Mouse (Mus musculus): ENCODE data around the gene Acsl1. TPM values are rescaled to one million over a fixed set of nuclear protein-coding genes. Genes with fewer than 3 reads are reported as not detected.
"Not testable (repeated sequence)": the region's sequence is repeated elsewhere in the genome, so short reads cannot be mapped to it uniquely, and the experiment has no call there.

The Acsl1 gene
- total RNA-seq, 2 experiments from 2014 or later, result 846 to 852 TPM

DNA sequence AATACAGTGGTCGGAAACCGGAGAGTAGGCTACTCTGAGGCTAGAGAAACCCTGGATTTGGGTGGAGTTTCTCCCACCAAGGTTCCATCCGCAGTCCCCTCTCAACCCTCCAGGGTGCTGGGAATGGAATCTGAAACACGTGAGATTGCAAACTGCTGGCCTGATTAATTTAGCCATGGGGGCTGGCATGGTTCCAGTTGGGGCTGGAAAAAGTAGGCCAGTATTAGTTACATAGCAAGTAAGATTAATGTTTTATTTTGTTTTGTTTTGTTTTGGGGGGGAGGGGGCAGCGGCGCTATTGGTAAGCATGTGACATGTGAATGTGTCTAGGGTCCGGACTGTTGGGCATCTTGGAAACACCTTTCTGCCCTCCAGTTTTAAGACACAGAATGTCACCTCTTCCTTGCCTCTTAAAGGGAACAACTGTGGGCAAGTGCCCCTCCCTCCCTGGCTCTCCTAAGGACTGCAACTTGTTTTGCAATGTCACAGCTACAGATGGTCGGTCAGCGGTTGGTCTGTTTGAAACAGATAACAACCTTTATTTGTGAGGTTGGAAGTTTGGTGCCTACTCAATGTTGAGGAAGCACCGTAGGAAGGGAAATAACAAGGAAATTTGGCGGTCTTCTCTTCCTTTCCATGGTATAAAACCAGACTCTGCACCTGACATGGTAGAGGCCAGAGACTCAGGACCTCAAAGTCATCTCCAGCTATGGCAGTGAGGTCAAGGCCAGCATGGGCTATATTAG lies 75.8 kb downstream of the Acsl1 start:
- peak; percentile 35 to 64 for DNase-seq
- intact Hi-C loops (cut with DNase I), result loop anchor here (1.0 to 5.0 kb wide), 4 partner anchors 74 to 364 kb away; partner anchors contain the start of gene Acsl1

GRCm38 (mm10) chr8:46547245-46547644 lies 76.4 kb downstream of the Acsl1 start:
- intact Hi-C loops (cut with DNase I), result loop anchor here (1.0 to 5.0 kb wide), 4 partner anchors 75 to 365 kb away; partner anchors contain the start of gene Acsl1
- DNase-seq, result peak; percentile 33 to 61

DNA sequence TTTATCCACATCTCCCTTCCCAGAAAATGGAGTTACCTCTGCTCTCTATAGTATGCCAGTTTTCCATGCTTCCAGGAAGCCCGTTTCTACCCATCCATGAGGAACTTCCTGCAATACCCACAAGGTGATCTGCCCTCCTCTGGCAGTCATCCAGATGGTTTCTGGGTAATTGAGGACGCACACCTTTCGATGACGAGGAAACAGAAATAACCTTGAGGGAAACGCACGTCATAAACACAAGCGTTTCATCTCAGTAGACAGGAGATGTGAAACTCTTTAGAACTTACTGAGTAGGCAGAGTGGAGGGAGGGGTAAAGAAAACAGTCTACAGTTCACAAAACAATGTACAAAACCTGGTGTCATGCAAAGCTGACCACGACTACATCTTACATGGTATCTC lies 79.2 kb downstream of the Acsl1 start:
- DNase-seq, result no peak
- intact Hi-C loops (cut with DNase I), result no loop called here

DNA sequence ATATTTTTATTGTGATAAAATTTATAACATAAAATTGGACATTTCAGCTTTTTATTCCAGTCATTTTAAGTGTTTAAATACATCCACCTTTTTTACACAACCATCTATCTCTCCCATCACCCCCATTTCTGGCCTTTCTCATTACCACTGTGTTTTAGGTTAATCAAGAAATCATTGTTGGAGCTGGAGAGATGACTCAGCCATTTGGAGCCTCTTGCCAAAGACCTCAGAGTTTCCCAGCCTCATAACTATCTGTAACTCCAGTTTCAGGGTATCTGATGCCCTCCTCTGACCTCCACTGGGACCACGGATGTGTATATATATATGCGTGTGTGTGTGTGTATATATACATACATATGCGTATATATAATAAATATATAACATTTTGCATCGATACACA lies 80.2 kb downstream of the Acsl1 start:
- DNase-seq, result no peak
- intact Hi-C loops (cut with DNase I), result no loop called here

DNA sequence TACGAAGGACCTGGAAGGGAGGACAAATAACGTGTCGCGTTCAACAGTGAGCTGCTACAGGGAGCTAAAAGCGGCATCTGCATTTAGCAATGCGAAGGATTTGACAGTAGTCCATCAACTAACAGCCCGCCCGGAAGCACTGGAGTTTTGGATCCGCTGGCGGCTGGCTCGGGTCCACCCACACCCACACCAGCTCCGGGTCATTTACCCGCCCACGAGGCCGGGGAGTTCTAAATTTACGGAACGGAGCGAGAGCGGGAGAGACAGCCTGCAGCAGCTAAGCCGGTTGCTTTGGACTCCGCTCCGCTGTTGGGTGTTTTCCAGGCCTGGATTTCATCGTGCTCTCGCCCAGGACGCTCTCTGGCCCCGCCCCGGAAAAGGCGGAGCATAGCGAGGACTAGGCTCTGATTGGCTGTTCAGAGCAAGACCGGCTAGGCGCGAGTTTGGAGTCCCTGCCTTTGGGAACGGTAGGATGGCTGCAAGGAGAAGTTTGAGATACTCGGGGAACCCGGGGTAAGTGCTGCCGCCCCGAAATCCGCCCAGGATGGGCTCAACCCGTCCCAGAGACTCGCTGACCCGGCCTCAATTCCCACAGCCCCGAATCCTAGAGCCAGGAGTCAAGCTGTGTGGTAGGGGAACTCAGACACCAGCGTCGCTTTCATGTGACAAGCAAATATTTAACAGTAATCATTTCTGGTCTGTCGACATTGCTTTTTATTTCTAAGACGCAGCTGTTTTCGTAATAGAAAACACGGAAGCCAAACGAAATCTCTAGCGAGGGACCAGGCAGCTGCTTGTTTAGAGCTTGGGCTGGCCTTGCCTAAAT lies 81.0 kb downstream of the Acsl1 start, which contains the start of gene Cenpu:
Gene Cenpu, plus strand, starts transcription at position 414 of the 826 bp plus-strand sequence.
- intact Hi-C loops (cut with DNase I), result no loop called here
- peak; percentile 100 for DNase-seq

DNA sequence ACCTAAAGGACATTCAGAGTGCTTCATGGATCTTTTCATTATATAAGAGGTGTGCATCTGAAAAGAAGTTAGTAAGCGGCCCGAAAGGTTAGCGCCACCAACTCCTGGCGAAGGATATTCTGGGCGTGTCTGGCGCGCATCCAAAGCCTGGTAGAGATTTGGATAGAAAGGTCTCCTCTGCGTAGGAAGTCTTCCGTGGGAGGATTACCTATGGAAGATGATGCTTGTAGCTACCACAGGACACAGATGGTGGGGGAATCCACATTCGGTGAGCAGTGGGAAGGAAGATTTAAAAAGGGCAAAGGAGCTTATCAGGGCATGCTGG lies 81.6 kb downstream of the Acsl1 start:
- DNase-seq, result peak in 1 of 2 experiments; percentile 30

DNA sequence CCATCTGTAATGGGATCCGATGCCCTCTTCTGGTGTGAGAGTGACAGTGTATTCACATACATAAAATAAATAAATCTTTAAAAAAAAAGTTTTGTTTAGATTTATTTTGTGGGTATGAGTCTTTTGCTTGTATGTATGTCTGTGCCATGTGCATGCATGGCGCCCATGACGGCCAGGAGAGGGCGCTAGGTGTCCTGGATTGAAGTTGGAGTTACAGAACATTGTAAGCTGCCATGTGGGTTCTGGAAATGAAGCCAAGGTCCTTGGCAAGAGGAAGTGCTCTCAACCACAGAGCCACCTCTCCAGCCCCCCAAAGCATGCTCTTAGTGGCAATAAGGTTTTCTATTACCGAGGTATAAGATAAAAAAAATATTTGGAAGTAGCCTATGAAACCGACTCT lies 88.6 kb downstream of the Acsl1 start:
- peak; percentile 40 to 53 for DNase-seq
- intact Hi-C loops (cut with DNase I), result loop anchor here (5.0 kb wide), 1 partner anchor 393 kb away; no protein-coding TSS in a partner anchor

More for the DNA sequence above, 81.6 kb downstream of the Acsl1 start:
- intact Hi-C loops (cut with DNase I), result no loop called here

GRCm38 (mm10) chr8:46562333-46562732 lies 91.5 kb downstream of the Acsl1 start:
- intact Hi-C loops (cut with DNase I), result no loop called here
- no peak for DNase-seq

GRCm38 (mm10) chr8:46566914-46567529 lies 96.2 kb downstream of the Acsl1 start:
- DNase-seq, result no peak
- intact Hi-C loops (cut with DNase I), result no loop called here

DNA sequence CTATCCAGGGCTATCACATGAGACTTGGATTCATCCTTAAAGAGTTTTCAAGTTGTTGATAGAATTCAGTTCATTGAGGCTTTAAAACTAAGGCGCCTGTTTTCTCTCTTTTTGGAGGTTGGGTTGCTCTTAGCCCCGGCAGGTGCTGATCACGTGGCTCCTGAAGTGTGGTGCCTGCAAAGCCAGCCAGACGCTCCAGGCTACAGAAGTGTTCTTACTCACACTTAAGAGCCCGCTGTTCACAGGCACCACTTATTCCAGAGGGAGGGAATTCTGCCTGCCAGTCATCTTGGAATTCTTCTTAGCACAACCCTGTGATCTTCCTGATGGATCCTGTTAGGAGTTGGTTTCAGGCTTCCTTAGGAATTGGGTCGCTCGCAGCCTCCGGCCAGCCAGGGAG lies 97.1 kb downstream of the Acsl1 start:
- DNase-seq, result no peak
- intact Hi-C loops (cut with DNase I), result no loop called here

- intact Hi-C loops (cut with DNase I), result no loop called here
- no peak for DNase-seq
Measured at GRCm38 (mm10) chr8:46568942-46569341, 98.1 kb downstream of the Acsl1 start.

- intact Hi-C loops (cut with DNase I), result no loop called here
- no peak for DNase-seq
Measured at GRCm38 (mm10) chr8:46569659-46570441, 99.0 kb downstream of the Acsl1 start.

DNA sequence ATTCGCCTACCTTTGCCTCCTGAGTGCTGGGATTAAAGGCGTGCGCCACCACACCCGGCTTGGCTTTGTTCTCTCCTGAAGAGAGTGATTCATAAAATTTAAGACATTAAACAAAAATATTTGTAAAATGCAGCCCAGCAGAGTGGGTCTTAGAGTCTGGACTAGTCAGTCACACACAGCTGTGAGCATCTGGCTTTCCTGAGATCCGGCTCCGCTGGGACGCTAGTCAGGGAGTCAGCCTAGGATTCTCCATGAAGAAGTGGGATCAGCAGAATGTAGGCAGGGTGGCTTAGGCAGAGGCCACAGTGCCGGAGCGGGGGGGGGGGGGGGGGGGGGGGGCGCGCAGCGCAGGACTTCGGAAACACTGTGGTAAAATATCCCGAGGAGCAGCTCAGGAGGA lies 99.8 kb downstream of the Acsl1 start:
- peak; percentile 13 to 46 for DNase-seq
- intact Hi-C loops (cut with DNase I), result no loop called here

- no peak for DNase-seq
- intact Hi-C loops (cut with DNase I), result no loop called here
Measured at GRCm38 (mm10) chr8:46573446-46573845, 102.6 kb downstream of the Acsl1 start.

DNA sequence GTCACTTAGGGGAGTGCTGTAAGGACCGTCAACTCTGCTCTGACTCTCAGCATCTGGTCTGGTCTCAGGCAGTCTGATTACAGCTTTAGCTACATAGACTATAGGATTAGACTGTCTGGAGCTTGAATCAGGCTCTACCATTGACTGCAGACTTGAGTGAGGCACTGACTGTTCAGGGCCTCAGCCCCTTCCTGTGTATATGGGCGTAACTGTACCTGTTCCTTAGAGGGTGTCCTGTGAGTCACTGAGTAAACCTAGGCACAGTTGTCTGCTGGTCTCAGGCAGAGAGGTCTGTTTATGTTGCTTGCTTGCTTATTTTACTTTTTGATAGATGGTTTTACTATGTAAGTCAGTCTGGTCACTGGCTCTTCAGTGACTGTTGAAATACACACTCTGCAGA lies 103.1 kb downstream of the Acsl1 start:
- intact Hi-C loops (cut with DNase I), result no loop called here
- no peak for DNase-seq

- DNase-seq, result no peak
- intact Hi-C loops (cut with DNase I), result no loop called here
Measured at GRCm38 (mm10) chr8:46578794-46579193, 108.0 kb downstream of the Acsl1 start.

- intact Hi-C loops (cut with DNase I); DNase-seq: not testable (repeated sequence)
Measured at GRCm38 (mm10) chr8:46584328-46584727, 113.5 kb downstream of the Acsl1 start.

DNA sequence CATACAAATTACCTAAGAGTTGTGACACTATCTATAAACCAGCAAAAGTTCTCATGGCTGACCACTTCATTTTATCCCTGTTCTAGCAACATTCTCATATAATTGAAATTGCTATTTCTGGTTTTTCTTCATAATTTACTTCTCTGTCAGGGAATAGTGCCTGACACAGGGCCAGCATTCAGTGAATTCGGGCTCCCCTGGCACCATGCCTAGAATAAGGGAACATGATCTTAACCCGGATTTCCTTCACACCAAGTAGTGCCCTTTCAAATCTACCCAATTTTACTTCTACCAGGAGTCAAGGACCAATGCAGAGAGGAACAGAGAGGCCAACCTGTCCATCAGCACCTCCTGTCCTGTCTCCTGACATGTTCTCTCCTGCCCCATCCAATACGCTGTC lies 114.7 kb downstream of the Acsl1 start:
- intact Hi-C loops (cut with DNase I), result no loop called here
- no peak for DNase-seq

Measured in heart, postnatal 14 days (tissue).